8 mouse cellular contexts compared by ENCODE assay signal in genomic region chr2:31749046-31749709, GRCm38 (mm10).
A peak's percentile ranks its signal among the peaks of the same experiment; 100 is the strongest.
DNase-seq lines count a peak whose midpoint lies in the region; ATAC-seq and TF ChIP-seq lines count a peak whose summit lies in the region.

No protein-coding gene starts in this region.

- H3K4me2 ChIP-seq in limb, embryonic 13.5 days (replicated peaks): peak overlapping the region; percentile 64

- ATAC-seq in limb, embryonic 13.5 days (ENCODE audit: low FRiP score, low read depth): peak; percentile 96
- no peak for ATAC-seq in megakaryocyte progenitor cell, adult 5-6 weeks (replicated peaks; ENCODE audit: poor library complexity)

- H3K9me3 ChIP-seq in limb, embryonic 13.5 days: no peaks in the 10 kb centered on the region

- no peaks in the 10 kb centered on the region for H3K36me3 ChIP-seq in kidney, adult 2 months (ENCODE audit: control insufficient read depth, insufficient read depth, low read length)
- 0 out of 2 replicates have a peak, but pooled peaks cover 2% of the 10 kb centered on the region for H3K36me3 ChIP-seq in limb, embryonic 13.5 days

- no peak for DNase-seq in kidney, adult 2 months
- DNase-seq in kidney, adult 11 months: no peak
- DNase-seq in ZHBTc4 (ENCODE audit: low read depth, low spot score): peak; percentile 52
- DNase-seq in gastrocnemius, postnatal 25 days: peak; percentile 70
- peak; percentile 39 for DNase-seq in testis, postnatal 14 days (ENCODE audit: low spot score)
- no peak for DNase-seq in thymus, adult 18-20 months

- H3K27me3 ChIP-seq in kidney, adult 2 months (replicated peaks; ENCODE audit: control insufficient read depth, insufficient read depth, low read length): no peaks in the 10 kb centered on the region
- no peaks in the 10 kb centered on the region for H3K27me3 ChIP-seq in limb, embryonic 13.5 days

- no peak overlapping the region for H3K4me3 ChIP-seq in kidney, adult 2 months (ENCODE audit: insufficient read depth, low read depth, low read length)
- H3K4me3 ChIP-seq in limb, embryonic 13.5 days: peak overlapping the region; percentile 31

- TF ChIP-seq POLR2A in kidney, adult 2 months (IDR thresholded peaks at IDR 0.05; ENCODE audit: low read depth, low read length): no peak

- H3K9ac ChIP-seq in limb, embryonic 13.5 days: peak overlapping the region; percentile 58

- 31% methylated on average over 10 of the region's 10 CpGs for WGBS in kidney, adult 2 months
- 7% methylated on average over 10 of the region's 10 CpGs for WGBS in limb, embryonic 13.5 days

- peaks cover 16% of the 10 kb centered on the region for H3K4me1 ChIP-seq in kidney, adult 2 months (ENCODE audit: control insufficient read depth, insufficient read depth, low read length)
- H3K4me1 ChIP-seq in limb, embryonic 13.5 days: peaks cover 57% of the 10 kb centered on the region

- H3K27ac ChIP-seq in kidney, adult 2 months (ENCODE audit: insufficient read depth, low read depth, low read length): peak overlapping the region; percentile 6; the same call in 1 of the 2 replicates
- H3K27ac ChIP-seq in limb, embryonic 13.5 days: peak overlapping the region; percentile 94

- TF ChIP-seq CTCF in kidney, adult 2 months (conservative IDR thresholded peaks at IDR 0.05; ENCODE audit: insufficient read depth, insufficient read length, low read depth, low read length): no peak

Comparison
In these comparisons a context has a peak if more than half of its experiments do, and no peak if none do; other contexts are left out.
1. DNase-seq: peak in ZHBTc4 (single experiment), gastrocnemius, postnatal 25 days (single experiment) and testis, postnatal 14 days (single experiment); none in kidney, adult 2 months (single experiment), kidney, adult 11 months (single experiment) and thymus, adult 18-20 months (0 of 2).